Comparison of ENCODE assay signal across 13 mouse cellular contexts in the genomic region with DNA sequence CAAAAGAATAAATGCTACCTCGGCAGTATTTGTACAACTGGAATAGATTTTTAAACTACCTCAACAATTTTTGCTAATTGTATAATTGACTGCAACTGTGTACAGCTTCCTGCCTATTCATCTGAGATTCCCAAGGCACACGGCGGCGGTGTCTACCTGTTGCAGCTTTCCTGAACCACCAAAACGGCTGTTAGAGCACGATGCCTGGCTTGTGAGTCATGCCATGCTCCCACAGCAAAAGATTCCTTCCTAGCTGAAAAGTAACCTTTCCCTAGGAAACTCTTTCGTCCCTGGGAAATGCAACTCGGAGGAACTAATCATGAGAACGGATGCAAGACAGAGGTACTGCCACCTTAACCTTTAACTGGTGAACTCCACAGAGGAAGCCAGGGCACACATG. TPM values are rescaled to one million over a fixed set of nuclear protein-coding genes. Genes with fewer than 3 reads are reported as not detected.
DNase-seq lines count a peak whose midpoint lies in the region; ATAC-seq and TF ChIP-seq lines count a peak whose summit lies in the region.
"Had no signal": no experiment of that assay in that cellular context is flagged by ENCODE, and none has a peak within 500 bp of the region (broad histone marks: within the 10 kb centered on the region; RNA-seq: fewer than 3 reads in every experiment).

No protein-coding gene starts in this region.

- no peaks in the 10 kb centered on the region for H3K9me3 ChIP-seq in limb, embryonic 13.5 days
- H3K9me3 ChIP-seq in limb, embryonic 10.5 days (replicated peaks), result no peaks in the 10 kb centered on the region
- no peaks in the 10 kb centered on the region for H3K9me3 ChIP-seq in embryonic facial prominence, embryonic 13.5 days
- H3K9me3 ChIP-seq in intestine, postnatal 0 days (ENCODE audit: control insufficient read depth), result no peaks in the 10 kb centered on the region
- H3K9me3 ChIP-seq: limb, embryonic 15.5 days had no signal

- DNase-seq in limb, embryonic 10.5 days (ENCODE audit: low spot score), result no peak
- peak; percentile 72 for DNase-seq in brain, adult 2 months (ENCODE audit: low read depth, low spot score)
- no peak for DNase-seq in layer of hippocampus, postnatal 14 days (ENCODE audit: low spot score in 2 of 2)
- no peak for DNase-seq in lung, postnatal 36 days
- DNase-seq: adrenal gland, postnatal 14 days; heart, postnatal 14 days; thymus, adult 2 months had no signal

- peaks cover 98% of the 10 kb centered on the region for H3K4me1 ChIP-seq in limb, embryonic 13.5 days
- H3K4me1 ChIP-seq in limb, embryonic 10.5 days, result peaks cover 88% of the 10 kb centered on the region
- H3K4me1 ChIP-seq in embryonic facial prominence, embryonic 13.5 days, result peaks cover 86% of the 10 kb centered on the region
- H3K4me1 ChIP-seq in intestine, postnatal 0 days (replicated peaks; ENCODE audit: control insufficient read depth, insufficient read depth, low read length), result peaks cover 13% of the 10 kb centered on the region

- H3K36me3 ChIP-seq in limb, embryonic 13.5 days, result no peaks in the 10 kb centered on the region
- no peaks in the 10 kb centered on the region for H3K36me3 ChIP-seq in limb, embryonic 10.5 days
- no peaks in the 10 kb centered on the region for H3K36me3 ChIP-seq in embryonic facial prominence, embryonic 13.5 days
- no peaks in the 10 kb centered on the region for H3K36me3 ChIP-seq in intestine, postnatal 0 days (ENCODE audit: control insufficient read depth, insufficient read depth)
- H3K36me3 ChIP-seq: limb, embryonic 15.5 days had no signal

- H3K27me3 ChIP-seq in limb, embryonic 13.5 days, result 0 out of 2 replicates have a peak, but pooled peaks cover 5% of the 10 kb centered on the region
- peaks cover 11% of the 10 kb centered on the region; the same call in 1 of the 2 replicates for H3K27me3 ChIP-seq in limb, embryonic 10.5 days (ENCODE audit: low read depth, poor library complexity, severe bottlenecking)
- H3K27me3 ChIP-seq in embryonic facial prominence, embryonic 13.5 days, result peaks cover 48% of the 10 kb centered on the region
- no peaks in the 10 kb centered on the region for H3K27me3 ChIP-seq in intestine, postnatal 0 days (replicated peaks; ENCODE audit: control insufficient read depth, insufficient read depth, low read length)
- H3K27me3 ChIP-seq: limb, embryonic 15.5 days had no signal

- WGBS in limb, embryonic 13.5 days, result 71% methylated on average over 9 of the region's 9 CpGs
- WGBS in limb, embryonic 10.5 days, result 83% methylated on average over 9 of the region's 9 CpGs
- 31% methylated on average over 9 of the region's 9 CpGs for WGBS in embryonic facial prominence, embryonic 13.5 days
- WGBS in intestine, postnatal 0 days, result 54% methylated on average over 9 of the region's 9 CpGs

- no peak overlapping the region for H3K27ac ChIP-seq in limb, embryonic 13.5 days
- H3K27ac ChIP-seq in limb, embryonic 10.5 days, result no peak overlapping the region
- H3K27ac ChIP-seq in embryonic facial prominence, embryonic 13.5 days, result no peak overlapping the region
- H3K27ac ChIP-seq in intestine, postnatal 0 days (ENCODE audit: low read depth, low read length), result peak overlapping the region; percentile 21; the same call in 1 of the 2 replicates
- H3K27ac ChIP-seq: limb, embryonic 15.5 days had no signal

- ATAC-seq in limb, embryonic 13.5 days (ENCODE audit: low FRiP score, low read depth), result no peak
- no peak for ATAC-seq in embryonic facial prominence, embryonic 13.5 days (ENCODE audit: insufficient number of reproducible peaks, insufficient read depth, low FRiP score, low TSS enrichment, low read depth)
- no peak for ATAC-seq in intestine, postnatal 0 days
- ATAC-seq: midbrain, embryonic 16.5 days had no signal

- TF ChIP-seq CTCF in intestine, postnatal 0 days (IDR thresholded peaks at IDR 0.05; ENCODE audit: low read depth), result no peak

- H3K4me3 ChIP-seq in limb, embryonic 13.5 days, result no peak overlapping the region
- H3K4me3 ChIP-seq in limb, embryonic 10.5 days, result no peak overlapping the region
- H3K4me3 ChIP-seq in embryonic facial prominence, embryonic 13.5 days, result no peak overlapping the region
- peak overlapping the region; percentile 0; the same call in 1 of the 2 replicates for H3K4me3 ChIP-seq in intestine, postnatal 0 days (ENCODE audit: low read depth, low read length)
- H3K4me3 ChIP-seq: erythroblast, embryonic 14.5 days; limb, embryonic 15.5 days had no signal

- H3K4me2 ChIP-seq in limb, embryonic 13.5 days (replicated peaks), result peak overlapping the region; percentile 3; the same call in 1 of the 2 replicates
- H3K4me2 ChIP-seq in embryonic facial prominence, embryonic 13.5 days, result peak overlapping the region; percentile 0; the same call in 1 of the 2 replicates
- peak overlapping the region; percentile 51; the same call in 1 of the 2 replicates for H3K4me2 ChIP-seq in intestine, postnatal 0 days (replicated peaks; ENCODE audit: low read depth)
- H3K4me2 ChIP-seq: limb, embryonic 15.5 days had no signal

- no peak overlapping the region for H3K9ac ChIP-seq in limb, embryonic 13.5 days
- H3K9ac ChIP-seq in embryonic facial prominence, embryonic 13.5 days, result no peak overlapping the region
- H3K9ac ChIP-seq in intestine, postnatal 0 days (ENCODE audit: low read depth, low read length), result no peak overlapping the region
- H3K9ac ChIP-seq: limb, embryonic 15.5 days had no signal

RNA-seq across cellular contexts. Expression of gene Lrig1, which starts 6.9 kb away (rescaled TPM):
- 19.0 and 23.5 TPM in 2 replicates for polyA plus RNA-seq in limb, embryonic 13.5 days (2015; fragmentation: Nextera tagmentation; extraction: Ambion mirVana)
- polyA plus RNA-seq in limb, embryonic 10.5 days (2016; fragmentation: Nextera tagmentation; extraction: Ambion mirVana), result 13.7 and 15.7 TPM in 2 replicates
- polyA plus RNA-seq in embryonic facial prominence, embryonic 13.5 days (2015; fragmentation: Nextera tagmentation; extraction: Ambion mirVana), result 17.4 and 18.9 TPM in 2 replicates
- 13.3 and 13.4 TPM in 2 replicates for polyA plus RNA-seq in intestine, postnatal 0 days (2015; fragmentation: Nextera tagmentation; extraction: Ambion mirVana)
- 10 to 100 TPM; 33.2 to 34.9 TPM for total RNA-seq in layer of hippocampus, postnatal 14 days (2021)

Comparison
In these comparisons a context has a peak if more than half of its experiments do, and no peak if none do; other contexts are left out.
1. H3K4me2 ChIP-seq: peak in every context shown above with its lines; median percentile 51 in intestine, postnatal 0 days; 3 in limb, embryonic 13.5 days; 0 in embryonic facial prominence, embryonic 13.5 days.